Mouse (Mus musculus) skeletal muscle tissue, adult 2 months (tissue): Measurements from ENCODE around the gene Adamts3.

ENCODE experiments used
- DNase-seq: peaks from one replicate; pipeline ENCODE4 v3.0.0-alpha.2; 2012; ENCODE audit warnings: low read depth, low spot score

Adamts3 gene

DNA sequence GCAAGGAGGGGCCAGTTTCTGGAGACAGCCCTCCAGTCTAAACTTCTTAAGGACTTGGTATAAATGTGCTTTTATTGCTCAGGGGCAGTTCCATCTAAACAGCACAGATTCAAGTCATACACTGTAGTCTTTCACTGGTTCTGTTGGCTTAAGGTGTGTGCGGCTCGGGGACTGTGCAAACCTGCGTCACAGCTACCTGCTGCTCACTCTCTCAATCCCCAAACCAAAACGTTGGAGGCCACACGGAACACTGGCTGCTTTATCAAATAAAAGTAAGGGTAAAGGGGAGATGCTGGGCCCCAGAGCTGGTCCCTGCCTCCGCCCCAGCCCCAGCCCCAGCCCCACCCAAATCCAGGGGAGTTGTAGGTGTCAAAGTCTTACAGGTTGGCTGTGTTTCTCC is 66.5 kb downstream of the Adamts3 start:
- no peak for DNase-seq

DNA sequence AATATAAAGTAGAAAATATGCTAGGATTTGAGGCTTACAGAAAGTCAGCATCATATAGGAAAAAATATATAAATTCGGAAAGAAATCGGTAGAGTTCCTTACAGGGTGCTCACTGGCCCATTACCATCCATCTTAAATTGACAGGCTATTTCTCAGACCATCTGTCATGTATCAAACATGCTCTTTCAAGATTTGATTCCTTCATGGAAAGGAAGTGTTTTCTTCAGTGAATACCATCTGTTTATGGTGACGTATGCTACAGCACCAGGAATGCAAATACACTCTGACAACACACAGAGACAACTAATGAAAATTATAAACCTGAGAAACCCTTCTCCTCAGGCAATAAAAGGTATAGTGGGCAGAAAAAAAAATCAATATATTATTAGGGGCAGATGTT is 68.6 kb downstream of the Adamts3 start:
- DNase-seq: no peak

DNA sequence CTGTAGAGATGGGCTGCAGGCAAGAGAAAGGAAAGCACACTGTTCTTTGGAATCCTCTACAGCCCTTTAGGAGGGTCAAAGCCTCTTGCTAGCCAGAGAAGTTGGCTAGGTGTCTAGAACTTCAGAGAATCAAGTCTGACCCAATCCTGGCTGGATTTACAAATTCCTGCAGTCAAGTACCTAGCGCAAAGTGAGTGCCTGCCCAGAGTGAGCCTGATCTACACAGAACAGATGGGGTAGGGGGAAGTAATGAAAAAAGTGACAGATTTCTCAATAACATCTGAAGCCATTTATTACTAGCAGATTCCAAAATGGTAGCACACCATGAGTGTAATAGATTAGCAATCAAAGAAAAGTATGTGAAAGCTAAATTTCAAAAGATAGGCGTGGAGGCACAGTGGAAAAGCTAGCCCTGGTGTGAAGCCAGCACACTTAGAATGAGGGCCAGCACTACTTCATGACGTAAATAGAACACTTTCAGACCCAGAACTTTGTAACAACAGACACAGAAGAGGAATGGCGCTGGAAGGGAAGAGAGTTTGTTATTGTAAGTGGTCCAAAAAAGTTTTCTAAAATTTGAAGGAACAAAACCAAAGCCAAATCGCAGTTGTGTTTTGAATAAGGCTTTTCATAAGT is 82.8 kb downstream of the Adamts3 start:
- peak; percentile 10 for DNase-seq

DNA sequence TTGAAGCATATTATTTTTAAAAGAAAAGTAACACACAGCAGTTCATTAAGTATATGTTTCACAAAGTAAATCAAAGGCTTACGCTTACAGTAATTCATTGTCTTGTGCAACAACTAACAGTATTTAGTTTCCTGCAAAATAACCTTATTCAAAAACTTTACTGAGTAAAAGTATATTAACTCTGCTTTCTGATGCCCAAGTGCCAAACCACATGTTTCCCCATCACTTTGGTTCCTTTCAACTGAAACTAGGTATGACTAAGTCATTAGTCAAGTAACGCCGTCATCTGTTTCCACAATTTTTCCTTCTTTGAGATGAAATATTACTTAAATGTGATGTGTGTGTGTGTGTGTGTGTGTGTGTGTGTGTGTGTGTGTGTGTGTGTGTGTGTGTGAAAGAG is 89.4 kb downstream of the Adamts3 start:
- no peak for DNase-seq

DNA sequence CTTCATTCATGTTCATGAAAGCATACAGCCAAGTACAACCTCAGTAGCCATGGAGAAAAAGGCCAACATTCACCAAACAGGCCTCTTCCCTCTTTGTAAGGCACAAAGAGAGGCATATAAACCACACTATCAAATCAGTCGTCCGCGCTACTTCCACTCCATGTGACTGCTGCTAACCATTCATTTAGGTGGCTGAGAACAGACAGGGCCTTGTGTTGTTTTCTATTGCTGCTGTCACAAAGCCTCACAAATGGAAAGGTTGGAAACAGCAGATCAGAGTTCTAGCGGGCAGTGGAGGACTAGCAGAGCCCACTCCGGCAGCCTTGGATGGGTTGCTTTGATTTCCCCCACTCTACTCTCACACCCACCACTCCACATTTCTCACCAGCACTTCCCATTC is 98.5 kb downstream of the Adamts3 start:
- no peak for DNase-seq

DNA sequence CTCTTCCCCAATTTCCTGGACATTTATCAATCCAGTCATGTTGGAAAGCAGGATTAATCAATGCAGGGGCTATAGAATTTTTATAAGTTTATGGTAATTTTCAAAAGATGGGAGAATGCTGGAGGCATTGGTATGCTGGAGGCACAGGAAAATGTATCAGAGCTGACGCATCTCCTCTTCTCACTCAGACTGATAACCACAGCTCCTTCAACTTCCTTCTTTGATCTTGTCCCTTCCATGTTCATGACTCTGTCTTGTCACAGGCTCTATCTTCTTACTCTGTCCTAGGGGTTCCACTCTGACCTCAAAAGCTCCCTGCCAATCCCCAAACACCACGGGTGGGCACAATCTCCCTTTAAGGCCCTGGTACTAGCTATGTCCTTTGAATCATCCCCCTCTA is 103.3 kb downstream of the Adamts3 start:
- DNase-seq: no peak

DNA sequence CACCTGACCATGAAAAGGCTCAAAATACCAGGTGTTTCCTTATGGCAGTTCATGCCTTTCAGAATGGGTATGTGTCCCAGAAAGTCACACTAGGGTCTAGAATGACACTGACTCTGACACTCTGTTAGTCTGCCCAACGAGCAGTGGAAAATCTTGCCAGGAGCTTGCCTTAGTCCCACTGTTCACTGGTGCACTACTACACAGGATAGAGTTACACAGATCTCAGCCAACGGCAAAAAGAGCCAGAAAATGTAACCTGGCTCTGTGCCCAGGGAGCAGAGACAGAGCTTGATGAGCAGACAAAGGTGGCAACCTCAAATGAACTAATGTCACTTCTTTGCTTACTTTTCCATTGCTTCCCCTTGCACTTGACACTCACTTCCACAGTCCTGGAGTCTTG is 104.5 kb downstream of the Adamts3 start:
- no peak for DNase-seq

DNA sequence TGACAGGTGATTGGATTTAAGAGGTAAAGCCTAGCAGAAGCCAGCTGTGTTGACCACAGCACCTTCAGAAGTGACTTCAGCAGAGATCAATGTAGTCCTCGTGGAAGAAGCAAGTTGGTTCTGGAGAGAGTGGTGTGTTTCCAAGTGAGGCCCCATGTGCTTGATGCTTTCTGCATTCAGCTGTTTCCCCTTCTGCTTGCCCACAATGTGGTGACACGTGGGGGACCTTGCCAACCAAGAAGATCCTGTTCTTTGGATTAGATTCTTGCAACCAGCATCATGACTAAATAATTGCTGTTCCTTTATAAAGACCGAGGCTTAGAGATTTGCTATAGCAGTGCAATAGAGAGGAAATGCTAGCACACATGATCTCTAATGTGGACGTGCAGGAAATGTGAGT is 105.7 kb downstream of the Adamts3 start:
- no peak for DNase-seq

DNA sequence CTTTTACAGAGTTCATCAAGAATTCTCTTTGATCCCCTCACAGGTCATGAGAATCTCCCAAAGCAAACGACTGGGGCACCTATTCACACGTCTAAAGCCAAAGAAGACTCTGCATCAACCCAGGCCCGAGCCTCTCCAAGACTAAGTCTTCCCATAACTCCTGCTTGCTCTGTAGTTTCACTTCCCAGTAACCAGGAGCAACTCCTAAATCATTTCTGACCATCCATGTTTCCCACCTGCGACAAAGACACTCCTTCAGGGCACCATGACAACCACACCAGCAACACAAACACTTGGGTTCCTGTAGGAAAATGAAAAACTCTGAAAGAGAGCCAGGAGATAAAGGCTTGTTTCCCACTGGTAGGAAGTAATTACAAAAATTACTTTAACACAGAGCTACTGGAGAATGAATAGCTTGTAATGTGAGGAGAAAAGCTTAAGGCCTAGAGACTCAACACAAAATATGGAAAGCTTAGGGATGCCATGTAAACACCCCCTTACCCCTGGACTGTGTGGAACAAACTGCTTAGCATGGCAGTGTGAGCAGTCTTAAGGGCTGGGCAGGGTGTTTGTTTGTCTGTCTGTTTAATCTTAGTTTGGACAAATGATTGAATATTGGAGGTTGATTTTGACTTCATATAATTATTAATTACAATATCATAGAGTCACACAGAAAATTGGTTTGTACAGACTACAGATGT is 112.3 kb downstream of the Adamts3 start:
- DNase-seq: no peak

DNA sequence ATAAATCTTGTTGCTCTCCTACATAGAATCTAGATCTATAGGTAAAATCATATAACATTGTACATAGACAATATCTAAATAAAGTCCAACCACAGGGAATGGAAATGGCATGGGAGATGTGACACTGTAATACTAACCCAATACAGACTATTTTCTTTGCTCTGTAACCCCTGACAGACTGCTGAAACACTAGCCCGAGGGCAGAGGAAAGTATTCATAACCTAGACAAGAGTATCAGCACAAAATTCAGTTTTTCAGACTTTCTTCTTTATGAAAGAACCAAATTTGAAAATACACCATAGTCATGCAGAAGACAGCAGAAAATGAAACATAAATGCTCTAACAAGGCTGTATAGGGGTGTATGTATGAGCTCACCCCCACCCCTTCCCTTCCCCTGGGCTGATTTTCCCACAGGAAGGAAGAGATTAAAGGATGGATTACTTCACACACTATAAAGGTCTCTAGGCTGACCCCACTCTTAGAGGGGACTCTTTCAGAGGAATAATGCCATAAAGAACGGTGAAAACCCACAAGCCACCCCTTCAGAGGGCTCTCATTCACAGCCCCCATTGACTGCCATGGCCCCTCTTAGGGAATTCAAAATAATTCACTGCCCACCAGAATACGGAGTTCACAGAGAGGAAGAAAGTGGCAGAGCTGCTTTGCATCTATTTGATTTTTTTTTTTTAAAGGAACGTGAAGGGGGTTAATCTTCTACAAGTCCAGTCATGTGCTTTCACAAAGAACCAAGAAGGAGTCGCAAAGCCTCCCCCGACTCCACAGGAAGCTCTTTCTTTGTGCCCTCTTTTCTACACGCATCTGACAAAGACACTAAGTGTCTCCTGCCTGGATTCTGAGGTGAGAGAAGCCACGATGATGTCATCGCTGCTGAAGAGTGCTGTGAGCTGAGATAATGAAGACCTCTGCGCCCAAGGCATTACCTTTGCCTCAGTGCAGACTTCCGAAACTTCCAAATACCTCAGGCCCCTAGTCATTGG is 119.6 kb downstream of the Adamts3 start:
- no peak for DNase-seq

DNA sequence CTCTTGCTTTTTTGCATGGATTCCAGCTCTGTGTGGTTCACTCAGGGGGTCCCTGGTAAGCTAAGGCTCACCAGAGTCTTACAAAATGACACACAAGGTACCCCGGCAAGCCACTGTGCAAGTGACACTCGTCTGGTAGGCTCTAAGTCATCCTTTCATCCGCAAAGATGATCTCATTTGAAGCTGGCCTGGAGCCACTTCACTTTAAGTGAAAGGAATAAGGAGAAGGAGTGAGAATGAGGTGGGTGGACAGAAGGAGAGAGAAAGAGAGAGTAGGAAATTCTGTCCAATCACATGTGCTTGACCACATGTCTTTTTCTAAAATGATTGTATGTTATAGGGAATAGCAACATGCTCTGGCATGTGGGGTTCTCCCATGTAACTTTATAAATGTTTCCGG is 122.8 kb downstream of the Adamts3 start:
- no peak for DNase-seq

DNA sequence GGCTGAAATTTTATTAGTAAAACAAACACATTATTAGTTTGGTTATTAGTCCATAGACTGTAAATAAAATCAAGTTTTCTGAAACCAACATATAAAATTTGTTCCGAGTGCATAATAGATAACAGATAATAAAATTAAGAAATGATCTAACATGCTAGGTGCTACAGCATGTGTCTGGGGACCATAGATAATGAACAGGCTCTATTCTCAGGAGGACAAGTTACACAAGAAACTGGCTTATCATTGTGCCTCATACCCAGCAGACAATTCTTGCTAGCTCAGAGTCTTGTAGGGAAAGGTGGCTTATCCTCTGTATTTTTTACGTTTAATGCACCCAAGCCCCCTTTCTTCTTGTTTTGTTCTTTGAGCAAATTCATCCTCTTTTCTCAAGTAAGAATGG is 131.3 kb downstream of the Adamts3 start:
- no peak for DNase-seq

DNA sequence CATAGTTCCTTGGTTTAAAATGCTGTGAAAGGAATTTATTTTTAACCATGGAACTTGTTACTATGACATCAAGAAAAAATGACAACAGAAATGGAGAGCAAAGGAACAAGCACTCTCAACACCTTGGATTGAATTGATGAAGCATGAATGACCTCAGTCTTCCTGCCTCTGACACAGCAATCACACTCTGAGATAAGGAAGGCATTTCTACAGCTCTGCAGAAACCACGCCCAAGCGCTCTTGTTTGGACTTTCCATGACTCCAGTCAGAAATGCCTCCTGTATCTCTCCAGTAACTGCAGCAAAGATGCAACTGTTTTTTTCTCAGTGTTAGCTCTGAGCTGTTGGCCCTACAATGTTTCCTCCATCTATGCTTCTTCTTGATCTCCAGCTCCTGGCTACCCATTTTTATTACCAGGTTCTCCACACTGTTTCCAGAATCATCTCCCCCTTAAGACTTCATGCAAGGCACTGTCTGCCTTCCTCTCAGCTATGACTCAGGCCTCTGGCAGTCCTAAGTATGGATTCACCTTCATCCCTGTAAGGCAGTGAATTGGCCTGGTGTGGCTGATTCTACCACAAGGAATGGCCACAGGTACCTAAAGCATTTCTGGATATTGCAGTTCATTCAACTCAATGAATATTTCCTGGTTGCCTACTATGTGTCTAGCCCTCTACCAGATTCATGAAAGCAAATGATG is 134.8 kb downstream of the Adamts3 start:
- DNase-seq: no peak

DNA sequence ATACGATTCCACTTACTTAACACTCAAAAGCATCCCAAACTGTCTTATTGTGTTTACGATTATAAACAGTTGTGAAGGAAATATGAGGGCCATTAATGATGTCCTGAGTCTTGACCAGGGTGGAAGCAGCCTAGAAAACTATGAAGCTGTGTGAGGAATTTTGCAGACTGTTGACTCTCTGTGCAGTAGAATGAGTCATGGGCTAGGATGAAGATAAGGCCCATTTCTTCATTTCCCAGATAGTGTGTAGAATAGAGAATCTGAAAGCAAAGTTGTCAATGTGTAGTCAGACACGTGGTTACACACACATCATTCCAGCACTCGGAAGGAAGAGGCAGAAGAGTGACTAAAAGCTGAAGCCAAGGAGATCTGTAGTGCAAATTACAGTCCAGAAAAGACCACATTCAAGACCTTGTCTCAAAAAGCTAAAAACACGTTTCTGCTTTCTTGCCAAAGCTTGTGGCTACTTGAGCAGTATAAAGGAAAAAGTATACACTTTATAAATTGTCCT is 135.9 kb downstream of the Adamts3 start:
- no peak for DNase-seq

DNA sequence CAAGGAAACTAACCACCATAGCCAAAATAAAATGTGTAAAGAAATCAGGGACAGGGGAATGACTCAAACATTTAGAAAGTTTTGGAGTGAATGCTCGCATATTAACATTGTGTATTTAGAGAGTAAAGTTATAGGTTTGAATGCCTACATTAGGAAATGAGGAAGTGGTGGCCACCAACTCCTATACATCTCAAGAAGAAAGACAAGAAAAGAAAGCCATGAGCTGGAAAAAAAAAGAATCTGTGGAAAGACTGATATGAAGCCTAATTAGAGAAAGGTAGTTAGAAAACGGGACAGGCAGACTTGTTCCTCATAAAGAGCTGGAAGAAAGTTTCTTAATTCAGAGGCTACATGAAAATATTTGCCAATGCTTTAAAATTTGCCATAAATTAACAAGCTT is 138.0 kb downstream of the Adamts3 start:
- DNase-seq: no peak

DNA sequence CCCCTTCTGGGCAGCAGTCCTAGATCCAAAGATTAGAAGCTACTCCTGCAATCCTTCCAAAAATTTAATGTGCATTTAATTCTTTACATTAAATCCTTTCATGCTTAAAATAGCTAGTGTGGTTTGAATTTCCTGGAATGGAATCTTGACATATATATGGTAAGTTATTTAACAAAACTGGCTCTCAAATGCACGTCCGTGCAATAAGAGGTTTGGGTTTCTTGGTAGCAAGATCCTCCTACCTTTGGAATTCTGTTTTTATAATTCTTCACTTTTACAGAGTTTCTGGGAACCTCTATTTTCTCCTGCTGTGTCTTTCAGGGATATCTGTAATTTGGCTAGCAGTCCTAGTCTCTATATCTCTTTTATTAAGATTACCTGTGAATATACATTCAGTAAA is 148.4 kb downstream of the Adamts3 start:
- no peak for DNase-seq

DNA sequence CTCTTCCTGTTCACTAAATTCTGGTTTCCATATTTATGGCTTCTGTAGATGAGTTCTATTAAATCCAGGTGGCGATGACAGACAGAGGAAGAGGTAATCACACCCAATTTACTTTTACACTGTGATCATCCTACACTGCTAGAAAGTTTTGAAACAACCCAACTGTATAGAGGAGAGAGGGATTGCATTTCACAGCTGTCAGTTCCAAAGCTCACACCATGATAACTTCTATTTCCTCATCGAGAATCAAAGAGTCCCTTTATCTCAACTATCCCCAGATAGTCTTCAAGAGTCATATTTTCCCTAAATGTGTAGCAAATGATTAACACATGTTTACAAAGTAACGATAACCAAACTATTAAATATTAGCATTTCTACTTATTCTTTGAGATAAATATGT is 152.7 kb downstream of the Adamts3 start:
- DNase-seq: no peak

DNA sequence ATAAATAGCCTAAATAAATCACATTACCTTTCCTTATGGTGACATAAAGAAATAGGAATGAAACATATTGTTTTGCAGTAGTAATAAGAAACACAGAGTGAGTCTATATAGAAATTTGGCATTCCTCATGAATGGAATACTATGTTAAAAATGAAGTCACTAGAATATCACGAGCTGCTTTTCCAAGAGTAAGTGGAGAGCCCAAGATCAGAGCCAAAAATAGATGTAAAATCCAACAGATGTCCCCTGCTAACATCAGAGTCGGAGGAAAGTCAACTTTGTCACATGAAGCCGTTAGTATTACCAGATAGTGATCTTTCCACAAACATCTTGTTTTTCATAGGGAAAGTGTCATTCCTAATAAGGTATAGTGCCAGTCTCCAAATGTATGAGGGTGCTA is 155.0 kb downstream of the Adamts3 start:
- DNase-seq: no peak

DNA sequence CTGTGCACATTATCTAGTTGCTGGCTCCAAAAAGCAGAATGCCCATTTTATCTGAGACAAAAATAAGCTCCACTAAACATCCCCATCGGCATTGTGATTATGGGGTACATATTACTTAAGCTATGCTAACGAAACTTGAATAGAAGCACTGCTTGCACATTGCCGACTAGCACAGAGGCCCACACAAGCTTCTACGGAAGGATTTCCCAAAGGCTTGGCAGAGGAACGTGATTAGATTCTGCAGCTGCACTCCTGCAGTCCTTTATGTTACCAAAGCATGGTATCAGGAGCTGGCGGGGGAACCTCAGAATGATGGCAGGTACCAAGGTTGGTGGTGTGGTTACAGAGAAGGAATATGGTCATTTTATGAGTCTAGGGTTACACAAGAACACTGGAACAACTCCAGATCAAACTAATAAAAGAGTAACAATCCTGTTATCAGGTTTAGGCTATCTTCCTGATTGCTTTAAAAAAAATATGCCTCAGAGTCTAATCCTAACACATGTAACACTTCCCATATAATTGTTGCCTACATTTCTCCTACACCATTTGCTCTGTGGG is 155.6 kb downstream of the Adamts3 start:
- no peak for DNase-seq

DNA sequence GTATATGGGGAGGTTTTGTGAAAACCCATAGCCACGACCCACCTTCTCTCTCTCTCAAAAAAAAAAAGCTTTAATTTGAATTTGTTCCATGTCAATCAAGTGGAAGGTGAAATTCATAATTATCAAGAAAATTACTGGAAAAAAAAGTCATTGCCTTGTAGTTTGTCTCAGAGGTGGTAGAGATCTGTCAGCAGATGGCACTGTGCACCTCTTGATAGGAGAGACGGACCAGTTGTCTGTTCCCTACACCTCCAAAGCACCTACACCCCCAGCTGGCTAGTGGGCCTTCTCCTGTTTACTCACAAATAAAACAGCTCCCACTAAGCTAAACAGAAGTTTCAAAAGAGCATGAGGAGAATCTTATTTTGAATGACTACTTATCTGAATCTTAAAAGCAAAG is 168.6 kb downstream of the Adamts3 start:
- DNase-seq: no peak

DNA sequence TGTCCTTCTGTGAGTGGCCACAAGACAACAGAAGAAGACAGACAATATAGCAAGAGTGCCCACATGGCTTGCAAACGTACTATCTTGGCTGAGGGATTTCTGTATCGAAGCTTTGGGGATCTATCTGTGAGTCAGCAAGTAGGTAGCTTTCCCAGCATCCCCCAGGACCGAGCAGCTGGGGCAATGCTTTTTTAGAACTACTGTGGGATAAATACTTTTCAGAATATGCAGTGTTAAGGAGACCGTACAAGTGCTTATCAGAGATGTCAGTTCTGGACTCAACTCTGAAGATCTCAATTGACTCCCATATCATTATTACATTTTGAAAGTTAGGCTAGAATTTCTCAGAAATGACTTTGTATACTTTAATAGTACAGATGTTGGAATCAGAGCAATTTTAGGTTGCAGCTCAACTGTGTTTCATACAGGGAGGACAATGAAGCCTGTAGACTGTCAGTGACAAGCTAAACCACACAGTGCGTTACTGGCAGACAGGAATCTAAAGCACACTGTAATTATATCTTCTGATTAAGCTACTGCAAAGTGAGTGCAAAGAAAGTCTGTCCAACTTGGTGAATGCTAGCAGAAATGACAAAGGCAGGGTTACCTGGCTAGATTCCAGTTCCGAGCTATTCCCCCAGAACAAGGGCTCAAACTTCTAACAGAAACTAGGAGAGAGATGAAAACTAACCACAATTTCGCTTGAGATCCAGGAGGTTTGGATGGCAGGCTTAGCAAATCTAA is 171.8 kb downstream of the Adamts3 start:
- no peak for DNase-seq
